Mouse (Mus musculus) heart, postnatal 14 days (tissue): ENCODE data around the gene Dll1. TPM values are rescaled to one million over a fixed set of nuclear protein-coding genes. Genes with fewer than 3 reads are reported as not detected.

ENCODE experiments used
- DNase-seq, 2 experiments: peaks; one replicate each; pipeline ENCODE4 v3.0.0; 2021 to 2022
- intact Hi-C: fragments of 180-260 bp; cut with DNase I; formaldehyde crosslinking; loops from one replicate; pipeline ENCODE4 v1.15.1; 2025
- total RNA-seq, 2 experiments: library from RNA; stranded (reverse); gene quantifications; 2 replicates each; pipeline ENCODE4 v1.2.3; 2021

Dll1 gene
- total RNA-seq, 2 experiments from 2014 or later: 7.9 to 9.0 TPM

DNA sequence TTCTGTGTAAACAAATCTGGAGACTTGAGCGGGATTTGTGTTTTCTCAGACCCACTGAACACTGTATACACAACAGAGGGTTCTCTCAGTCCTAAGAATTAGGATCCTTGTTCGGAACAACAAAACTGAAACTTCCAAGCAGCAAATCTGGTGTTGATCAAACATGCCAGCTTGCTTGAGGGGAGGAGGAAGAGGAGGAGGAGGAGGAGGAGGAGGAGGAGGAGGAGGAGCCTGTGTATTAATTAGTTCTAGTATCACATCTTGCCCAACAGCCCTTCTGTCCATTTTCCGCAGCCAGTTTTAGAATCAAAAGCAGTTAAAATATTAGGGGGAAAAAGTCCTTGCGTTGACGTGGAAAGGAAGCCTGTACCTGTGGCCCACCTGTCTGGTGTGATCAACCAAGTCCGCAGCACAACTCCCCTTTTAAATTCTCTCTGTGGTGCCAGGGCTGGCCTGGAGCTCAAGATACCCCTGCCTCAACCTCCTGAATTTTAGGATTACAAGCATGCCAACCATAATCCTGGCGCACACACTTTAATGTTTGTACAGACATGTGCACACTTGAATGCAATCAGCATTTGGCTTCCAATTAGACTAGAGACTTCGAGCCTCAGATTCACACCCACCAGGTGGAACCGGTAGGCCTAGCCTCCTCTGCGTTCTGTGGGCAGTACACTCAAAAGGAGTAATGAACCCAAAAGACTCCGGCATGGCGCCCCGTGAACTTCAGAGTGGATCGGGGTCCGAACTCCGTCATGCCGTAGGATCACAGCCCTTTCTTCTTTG lies 3.3 kb upstream of the Dll1 start:
- intact Hi-C loops: loop anchor here (1.0 to 5.0 kb wide), 5 partner anchors 87 to 314 kb away; no protein-coding TSS in a partner anchor
- no peak for DNase-seq

DNA sequence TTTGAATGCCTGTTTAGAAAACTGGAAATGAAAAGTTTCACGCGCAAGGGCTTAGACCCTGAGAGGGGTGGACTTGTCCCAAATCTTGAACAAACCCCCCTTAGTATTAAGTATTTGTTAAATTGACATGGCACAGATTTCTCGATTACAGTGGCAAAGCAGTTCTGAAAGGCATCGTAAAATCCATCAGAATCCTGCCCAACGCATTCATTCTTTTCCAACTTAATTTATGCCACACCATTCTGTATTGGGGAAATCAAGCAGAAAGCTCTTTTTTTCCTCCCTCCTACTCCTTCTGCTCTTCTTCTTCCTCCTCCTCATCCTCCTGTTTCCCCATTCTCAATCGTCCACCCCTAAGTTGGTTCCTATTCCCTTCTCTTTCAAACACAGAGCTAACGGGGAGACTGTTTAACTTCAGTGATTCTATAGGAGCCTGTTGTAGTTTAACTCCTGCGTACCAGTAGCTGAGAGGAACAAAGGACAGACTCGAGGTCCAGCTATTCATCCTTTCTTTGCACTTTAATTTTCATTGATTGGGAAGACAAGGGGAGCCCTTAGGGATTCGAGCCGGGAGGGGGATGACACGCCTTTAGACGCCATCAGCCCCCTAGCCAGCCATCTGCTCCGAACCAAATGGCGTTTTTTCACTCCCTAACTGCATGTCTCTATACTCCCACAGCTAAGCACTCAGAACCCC lies 1.9 kb upstream of the Dll1 start:
- intact Hi-C loops: loop anchor here (1.0 to 5.0 kb wide), 5 partner anchors 89 to 312 kb away; no protein-coding TSS in a partner anchor
- DNase-seq: no peak

DNA sequence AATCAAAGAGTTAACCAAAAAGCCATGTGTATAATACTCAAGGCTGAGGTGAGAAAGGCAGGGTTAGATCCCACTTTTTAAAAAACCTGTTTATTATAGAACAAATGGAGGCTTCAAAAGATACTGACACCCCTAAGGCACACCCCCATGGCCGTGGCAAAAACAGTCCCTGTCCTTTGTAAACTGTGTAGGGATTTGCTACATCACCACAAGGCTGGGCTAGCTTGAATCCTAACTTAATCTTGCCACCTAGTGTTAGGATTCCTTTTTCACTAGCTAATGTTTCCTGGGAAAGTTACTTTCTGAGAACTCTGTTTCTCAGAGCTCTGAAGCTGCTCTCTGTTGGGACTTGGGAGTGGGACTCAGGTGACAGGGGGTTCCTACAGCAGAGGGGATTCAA lies 1.2 kb upstream of the Dll1 start:
- intact Hi-C loops: loop anchor here (5.0 kb wide), 4 partner anchors 89 to 251 kb away; no protein-coding TSS in a partner anchor
- DNase-seq: peak in 1 of 2 experiments; percentile 42

DNA sequence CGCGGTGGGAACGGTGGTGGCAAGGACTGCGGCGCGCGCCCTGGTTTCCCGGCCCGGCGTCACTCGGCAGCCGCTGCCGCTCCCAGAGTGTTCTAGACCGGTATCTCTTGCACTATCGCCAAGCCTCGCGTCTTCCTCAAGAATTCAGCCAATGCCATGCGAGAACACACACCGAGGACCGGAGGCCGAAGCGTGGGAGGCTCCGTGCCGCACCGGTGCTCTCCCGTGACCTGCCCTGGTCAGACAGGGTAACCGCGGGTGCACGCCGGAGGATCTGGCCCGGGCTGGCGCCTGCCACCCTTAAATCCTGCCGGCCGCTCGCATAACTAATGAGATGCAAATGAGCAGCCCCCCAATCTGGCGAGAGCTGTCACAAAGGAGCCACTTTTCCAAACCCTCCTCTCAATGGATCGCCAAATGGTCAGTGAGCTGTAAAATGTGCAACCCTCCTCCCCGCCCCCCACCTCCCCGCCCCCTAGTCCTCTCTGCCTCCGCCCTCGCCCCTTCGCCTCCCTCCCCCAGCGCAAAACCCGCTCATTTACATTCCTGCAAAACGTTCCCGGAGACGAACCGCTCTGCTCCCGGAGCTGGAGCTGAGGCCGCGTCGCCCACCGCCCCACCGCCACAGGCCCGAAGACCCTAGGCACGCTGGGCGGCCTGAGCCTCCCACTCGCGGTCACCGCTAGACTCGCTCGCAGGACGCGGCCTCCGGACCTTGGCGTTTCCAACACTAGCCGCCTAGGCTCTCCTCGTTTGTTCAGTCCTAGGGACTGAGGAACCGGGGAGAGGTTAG lies 775 bp downstream of the Dll1 start:
- intact Hi-C loops: loop anchor here (1.0 to 5.0 kb wide), 5 partner anchors 89 to 309 kb away; no protein-coding TSS in a partner anchor
- peak; percentile 65 to 72 for DNase-seq

DNA sequence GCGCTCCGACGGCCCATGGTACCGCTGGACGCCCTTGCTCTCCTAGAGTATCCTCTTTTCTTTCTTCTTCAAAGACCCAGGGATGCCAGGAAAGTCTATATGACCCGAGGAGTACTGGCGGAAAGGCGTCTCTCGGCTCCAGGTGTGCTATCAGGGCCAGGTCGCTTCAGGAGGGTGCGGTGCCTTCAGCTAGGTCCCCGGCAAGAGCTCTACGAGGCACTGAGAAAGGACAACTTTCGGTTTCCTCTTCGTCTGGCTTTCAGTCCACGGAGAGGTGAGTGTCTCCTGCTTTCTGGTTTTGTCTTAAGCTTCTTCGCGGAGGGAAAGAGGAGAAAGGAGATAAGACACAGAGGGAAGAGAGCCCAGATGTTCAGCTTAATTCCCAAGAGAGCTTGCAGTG lies 1.4 kb downstream of the Dll1 start:
- intact Hi-C loops: loop anchor here (5.0 kb wide), 4 partner anchors 88 to 248 kb away; no protein-coding TSS in a partner anchor
- DNase-seq: no peak

DNA sequence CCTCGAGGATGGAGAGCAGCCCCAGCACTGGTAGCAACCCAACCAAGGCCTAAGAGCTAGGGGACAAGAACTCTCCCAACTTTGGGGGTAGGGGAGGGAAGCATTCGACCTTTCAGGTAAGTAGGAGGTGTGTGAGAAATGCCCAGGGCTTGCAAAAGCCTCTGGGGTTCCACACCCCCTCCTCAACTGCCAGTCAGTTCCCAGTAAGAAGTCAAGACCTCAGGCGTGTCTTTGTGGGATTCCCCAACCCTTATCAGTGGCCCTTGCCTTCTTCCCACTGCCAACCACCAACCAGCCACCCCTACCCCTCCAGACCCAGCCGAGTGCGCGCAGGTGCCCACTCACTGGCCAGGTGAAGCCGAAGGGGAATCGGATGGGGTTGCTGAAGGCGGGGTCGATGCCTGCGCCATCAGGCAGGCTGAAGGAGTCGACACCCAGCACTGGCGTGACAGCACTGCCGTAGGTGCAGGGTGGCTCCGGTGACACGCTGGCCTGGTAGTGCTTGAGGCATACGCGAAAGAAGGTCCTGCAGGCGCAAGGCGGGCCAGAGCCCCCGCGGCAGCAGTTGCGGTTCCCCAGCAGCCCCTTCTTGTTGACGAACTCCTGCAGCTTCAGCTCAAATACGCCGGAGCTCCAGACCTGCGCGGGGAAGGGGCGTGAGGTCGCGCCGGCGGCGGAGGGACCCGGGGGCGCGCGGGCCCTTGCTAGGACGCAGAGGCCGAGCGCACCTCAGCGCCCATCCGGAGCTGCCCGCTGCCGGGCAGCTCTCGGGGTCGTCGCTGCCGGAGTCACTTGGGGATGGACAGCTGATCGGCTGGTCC lies 2.1 kb downstream of the Dll1 start:
- peak; percentile 18 to 23 for DNase-seq

DNA sequence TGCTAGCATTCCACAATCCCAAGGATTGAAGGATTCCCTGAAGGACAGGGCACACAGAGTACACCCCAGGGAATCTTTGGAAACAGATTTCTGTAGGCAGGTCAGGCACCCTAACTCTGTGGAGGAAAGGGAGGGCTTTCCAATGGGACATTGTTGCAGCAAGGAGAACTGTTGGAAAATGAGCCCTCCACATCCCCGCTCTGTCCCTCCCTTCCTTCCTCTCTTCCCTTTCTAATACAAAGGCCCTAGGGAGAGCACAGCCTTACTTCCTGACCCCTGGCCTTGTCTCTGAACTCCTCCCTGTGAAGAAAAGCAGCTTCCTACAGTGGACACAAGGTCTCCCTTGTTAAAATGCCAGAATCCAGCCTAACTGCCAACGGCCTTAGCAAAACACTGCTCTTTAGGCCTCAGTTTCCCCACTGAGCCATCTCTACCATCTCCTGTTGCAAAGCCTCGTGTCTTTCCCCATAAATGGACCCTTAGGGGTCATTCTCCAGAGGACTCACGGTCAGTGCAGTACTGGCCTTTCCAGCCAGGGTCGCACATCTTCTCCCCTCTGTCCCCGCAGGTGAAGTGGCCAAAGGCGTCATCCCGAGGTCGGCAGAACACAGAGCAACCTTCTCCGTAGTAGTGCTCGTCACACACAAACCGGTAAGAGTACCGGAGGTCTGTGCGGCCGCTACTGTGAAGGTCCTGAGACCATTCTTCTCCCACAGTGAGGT lies 3.6 kb downstream of the Dll1 start:
- DNase-seq: peak in 1 of 2 experiments; percentile 14
- intact Hi-C loops: no loop called here

More for the DNA sequence above, 2.1 kb downstream of the Dll1 start:
- intact Hi-C loops: loop anchor here (5.0 kb wide), 4 partner anchors 87 to 247 kb away; no protein-coding TSS in a partner anchor

DNA sequence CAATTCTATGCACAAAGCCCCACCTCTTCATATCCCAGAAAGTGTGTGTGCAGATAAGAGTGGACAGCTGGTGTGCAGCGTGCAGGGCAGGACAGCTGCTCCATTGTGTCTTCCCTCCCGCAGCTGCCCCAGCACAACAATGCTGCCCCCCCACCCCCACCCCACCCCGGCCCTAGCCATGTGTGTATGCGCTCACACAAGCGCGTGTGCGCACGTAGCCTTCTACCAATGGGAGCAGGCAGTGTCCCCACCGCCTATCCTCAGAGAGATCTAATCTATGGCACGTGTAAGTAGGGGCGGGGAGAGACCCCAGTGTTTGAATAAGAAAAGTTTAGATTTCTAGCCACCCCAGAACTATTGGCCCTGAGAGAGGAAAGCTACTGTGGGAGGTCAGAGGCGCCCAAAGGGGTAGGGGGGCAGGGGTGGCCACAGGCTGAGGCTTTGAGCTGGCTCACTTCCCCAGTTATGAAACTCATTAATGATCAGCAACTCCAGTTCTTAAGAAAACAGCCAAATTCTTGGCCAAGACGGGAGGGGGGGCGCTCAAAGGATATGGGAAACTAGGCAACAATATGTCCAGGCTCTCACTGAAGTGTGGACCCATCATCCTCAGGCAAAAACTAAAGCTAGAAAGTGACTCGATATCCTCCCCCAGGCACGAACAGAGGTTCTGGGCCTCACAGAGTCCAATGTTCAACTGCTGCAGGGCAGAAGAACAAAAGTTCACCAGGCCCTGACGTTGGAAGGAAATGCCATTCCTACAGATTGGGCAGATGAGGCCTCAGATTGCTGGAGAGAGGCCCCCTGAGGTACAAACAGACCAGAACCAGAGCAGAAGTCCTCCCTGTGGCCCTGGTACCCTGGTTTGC lies 4.5 kb downstream of the Dll1 start:
- DNase-seq: no peak
- intact Hi-C loops: no loop called here

DNA sequence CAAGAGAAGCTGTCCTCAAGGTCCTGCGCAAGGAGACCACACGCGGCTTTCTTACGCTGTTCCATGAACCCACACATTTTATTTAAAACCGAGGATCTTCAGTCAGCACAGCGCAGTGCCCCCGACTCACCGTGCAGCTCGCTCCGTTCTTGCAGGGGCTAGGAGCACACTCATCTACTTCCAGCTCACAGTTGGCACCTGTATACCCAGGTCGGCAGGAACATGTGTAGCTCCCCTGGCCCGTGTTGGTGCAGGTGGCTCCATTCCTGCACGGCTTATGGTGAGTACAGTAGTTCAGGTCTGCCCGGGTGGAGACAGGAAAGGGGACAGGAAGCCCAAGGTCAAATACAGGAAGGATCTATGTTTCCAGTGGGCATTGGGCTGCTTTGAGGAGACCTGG lies 6.3 kb downstream of the Dll1 start:
- no peak for DNase-seq
- intact Hi-C loops: no loop called here

DNA sequence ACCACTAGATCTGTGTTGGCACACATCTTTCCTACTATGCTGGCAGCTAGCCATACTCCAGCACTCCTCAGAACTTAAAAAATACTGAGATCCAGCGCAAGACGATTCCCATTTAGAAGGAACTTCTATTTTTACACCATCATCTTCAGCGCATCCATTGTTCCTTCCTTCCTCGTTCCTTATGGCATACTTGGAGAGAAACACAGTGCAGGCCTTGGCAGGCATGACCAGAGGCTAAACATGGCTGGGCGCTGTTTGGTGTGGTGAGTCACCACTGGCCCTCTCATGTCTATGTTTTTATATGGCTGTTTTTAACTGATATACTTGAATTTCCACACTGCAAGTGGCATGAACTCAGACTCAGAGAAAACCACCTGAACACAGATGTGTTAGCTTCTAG lies 11.0 kb downstream of the Dll1 start:
- DNase-seq: peak; percentile 35
- intact Hi-C loops: no loop called here

DNA sequence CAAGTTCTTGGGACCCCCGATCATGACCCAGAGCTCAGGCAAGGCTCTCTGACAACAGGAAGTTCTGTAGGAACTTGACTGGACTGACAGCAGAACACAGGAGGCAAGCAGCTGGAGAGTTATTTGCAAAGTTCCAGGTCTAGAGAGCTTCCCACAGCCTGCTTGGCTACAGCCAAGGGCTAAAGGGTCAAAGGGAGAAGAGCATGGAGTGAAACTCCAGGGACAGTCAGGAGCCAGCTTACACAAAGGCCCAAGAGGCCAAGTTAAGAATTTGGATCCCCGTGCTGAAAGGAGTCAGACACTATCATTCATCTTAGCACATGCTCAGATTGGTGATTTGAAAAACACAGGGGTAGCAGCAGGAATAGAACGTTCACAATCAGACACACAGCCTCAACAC lies 13.0 kb downstream of the Dll1 start:
- intact Hi-C loops: loop anchor here (5.0 kb wide), 1 partner anchor 91 kb away; no protein-coding TSS in a partner anchor
- DNase-seq: no peak

DNA sequence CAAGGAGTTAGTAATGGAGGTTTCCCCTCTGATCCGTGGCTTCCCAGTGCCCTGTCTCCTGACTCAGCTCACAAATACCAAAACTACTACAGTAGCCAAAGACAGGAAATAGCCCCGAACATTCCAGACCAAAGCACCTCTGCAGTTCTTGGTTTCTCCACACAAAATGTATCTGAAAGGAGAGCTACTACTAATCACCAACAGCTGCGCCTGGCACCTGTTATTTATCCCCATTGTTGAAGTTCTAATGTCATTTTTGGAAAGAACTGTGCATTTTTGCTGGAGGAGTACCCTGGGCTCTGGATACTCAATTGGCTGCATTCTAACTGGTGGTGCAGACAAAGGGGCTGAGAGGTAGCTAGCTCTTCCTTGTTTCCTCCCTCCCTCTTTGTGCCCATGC lies 19.6 kb downstream of the Dll1 start:
- intact Hi-C loops: no loop called here
- DNase-seq: no peak

DNA sequence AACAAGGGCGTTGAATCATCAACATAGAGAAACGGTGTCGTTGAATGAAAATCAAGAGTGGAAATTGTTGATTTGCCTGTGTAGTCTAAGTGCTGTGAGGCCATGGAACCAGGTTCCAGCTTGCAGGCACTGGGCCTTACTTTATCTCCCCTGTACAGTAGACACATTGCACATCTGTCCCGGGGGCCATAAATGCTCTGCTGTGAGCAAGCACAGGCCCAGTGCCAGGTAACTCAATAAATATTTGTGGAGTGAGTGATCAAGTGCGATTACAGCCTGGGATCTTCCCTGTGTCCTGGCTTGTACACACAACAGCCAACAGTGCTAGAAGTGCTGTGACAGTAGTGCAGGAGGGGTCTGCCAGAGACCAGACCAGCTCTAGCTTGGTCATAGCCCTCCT lies 20.1 kb downstream of the Dll1 start:
- no peak for DNase-seq

DNA sequence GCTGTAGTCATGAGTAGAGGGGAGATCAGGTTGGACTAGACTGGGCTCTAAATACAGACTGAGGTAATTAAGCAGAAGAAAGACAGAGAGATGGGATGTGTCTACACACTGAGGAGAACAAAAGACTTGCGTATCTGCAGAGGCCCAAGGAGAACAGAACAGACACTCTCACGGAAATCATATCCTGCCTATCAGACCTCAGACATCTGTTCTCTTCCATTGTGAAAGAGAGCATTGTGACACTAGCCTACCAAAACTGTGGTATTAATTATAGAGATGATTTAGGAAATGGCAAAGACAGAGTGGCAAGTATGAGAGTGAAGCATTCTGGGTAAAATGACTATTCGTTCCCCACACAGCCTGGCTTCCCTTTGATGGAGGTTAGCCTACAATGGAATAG lies 21.6 kb downstream of the Dll1 start:
- intact Hi-C loops: no loop called here
- DNase-seq: no peak

More for the DNA sequence above, 20.1 kb downstream of the Dll1 start:
- intact Hi-C loops: no loop called here

DNA sequence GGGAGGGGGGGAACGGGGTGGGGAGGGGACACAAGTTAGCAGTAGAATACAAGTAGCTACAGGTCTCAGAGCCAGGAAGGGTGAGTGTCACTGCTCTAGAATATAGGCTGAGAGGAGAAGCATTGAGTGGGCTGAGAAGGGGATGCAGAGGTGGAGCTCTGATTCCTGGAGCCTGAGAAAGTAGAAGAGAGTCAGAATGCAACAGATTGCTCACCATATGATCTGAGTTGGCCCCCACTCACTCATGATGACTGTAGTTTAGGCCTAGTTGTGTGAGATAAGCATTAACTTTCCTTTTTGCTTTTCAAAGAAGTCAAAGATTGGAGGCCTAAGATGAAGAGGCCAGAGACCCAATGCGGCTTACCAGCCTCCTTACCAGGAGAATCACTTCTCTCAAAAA lies 22.7 kb downstream of the Dll1 start:
- intact Hi-C loops: no loop called here
- DNase-seq: no peak

DNA sequence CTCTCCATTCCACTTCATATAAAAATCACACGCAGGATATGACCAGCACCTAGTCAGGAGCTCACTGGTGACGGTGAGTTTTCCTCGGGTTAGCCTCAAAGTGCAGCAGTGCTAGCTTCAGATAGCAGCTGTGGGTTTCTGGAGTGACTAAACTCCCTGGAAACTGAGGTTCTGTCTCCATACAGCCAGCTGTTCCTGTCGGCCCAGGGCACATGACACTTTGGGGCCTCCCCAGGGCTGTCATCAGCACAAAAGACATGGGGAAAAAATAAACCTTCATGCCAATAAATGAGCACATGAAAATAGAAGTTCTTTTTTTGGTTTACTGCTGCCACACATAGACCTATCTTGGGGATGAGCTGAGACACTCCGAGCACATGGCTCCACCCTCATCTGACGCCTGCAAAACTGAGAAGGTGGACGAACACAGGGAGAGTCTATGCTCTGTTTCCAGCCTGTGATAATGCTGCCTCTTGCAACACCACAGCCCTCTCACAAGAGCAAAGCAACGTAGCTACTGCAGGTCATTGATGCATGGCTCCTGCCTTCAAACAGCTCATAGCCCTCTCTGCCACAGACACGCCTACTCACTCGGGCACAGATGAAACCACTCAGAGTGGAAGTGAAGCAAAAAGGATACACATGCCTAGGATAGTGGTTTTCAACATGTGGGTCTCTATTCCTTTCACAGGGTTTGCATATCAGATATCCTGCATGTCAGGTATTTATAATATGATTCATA lies 23.6 kb downstream of the Dll1 start:
- no peak for DNase-seq
- intact Hi-C loops: no loop called here

DNA sequence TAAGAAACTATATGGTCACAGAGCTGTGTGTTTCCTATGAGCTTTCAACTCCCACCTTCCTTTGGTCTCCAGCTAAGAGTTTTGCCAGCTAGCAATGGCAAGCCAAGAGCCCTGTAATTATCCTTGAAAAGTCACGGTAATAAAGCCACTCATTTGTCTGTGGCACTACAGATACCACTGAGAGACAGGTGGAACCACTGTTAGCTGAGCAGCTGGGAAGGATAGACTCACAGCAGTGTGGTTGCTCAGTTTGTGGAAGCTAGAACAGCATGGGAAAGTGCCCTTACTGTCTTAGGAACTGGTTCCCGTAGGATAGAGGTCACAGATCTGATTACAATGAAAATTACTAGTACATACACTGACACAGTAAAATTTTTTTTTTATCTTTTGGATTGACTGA lies 26.5 kb downstream of the Dll1 start:
- intact Hi-C loops: no loop called here

More for the DNA sequence above, 26.5 kb downstream of the Dll1 start:
- no peak for DNase-seq
